Mouse (Mus musculus) thymus, postnatal 0 days (tissue): Measurements from ENCODE around the gene Poc1a. TPM values are rescaled to one million over a fixed set of nuclear protein-coding genes. Genes with fewer than 3 reads are reported as not detected.

Source experiments
- DNase-seq: peaks from one replicate; pipeline ENCODE4 v3.0.0-alpha.2; 2015; ENCODE audit warnings: low spot score
- polyA plus RNA-seq: library from polyadenylated mRNA; unstranded; fragments of >200 nt; fragmentation: Nextera tagmentation; extraction: Ambion mirVana; gene quantifications from 2 replicates; pipeline ENCODE4 v1.2.1, GENCODE M21; 2015

The Poc1a gene
- polyA plus RNA-seq, 1 experiment from 2014 or later, result 37.2 TPM

GRCm38 (mm10) chr9:106328772-106329511, 48.1 kb downstream of the Poc1a start:
- DNase-seq, result no peak

GRCm38 (mm10) chr9:106332746-106333145, 51.9 kb downstream of the Poc1a start:
- DNase-seq, result no peak

- no peak for DNase-seq
Observed at GRCm38 (mm10) chr9:106337620-106338019, 56.8 kb downstream of the Poc1a start.

- DNase-seq, result no peak
Observed at GRCm38 (mm10) chr9:106338462-106339172, 57.8 kb downstream of the Poc1a start.

- no peak for DNase-seq
Observed at GRCm38 (mm10) chr9:106339173-106339558, 58.3 kb downstream of the Poc1a start.

- no peak for DNase-seq
Observed at GRCm38 (mm10) chr9:106339730-106340129, 58.9 kb downstream of the Poc1a start.

GRCm38 (mm10) chr9:106340501-106341312, 59.8 kb downstream of the Poc1a start:
- no peak for DNase-seq

GRCm38 (mm10) chr9:106341313-106341686, 60.4 kb downstream of the Poc1a start:
- no peak for DNase-seq

- DNase-seq, result no peak
Observed at GRCm38 (mm10) chr9:106342573-106342972, 61.7 kb downstream of the Poc1a start.

- DNase-seq, result no peak
Observed at GRCm38 (mm10) chr9:106345167-106345566, 64.3 kb downstream of the Poc1a start.

GRCm38 (mm10) chr9:106345630-106346029, 64.8 kb downstream of the Poc1a start:
- DNase-seq, result no peak

GRCm38 (mm10) chr9:106348281-106348680, 67.4 kb downstream of the Poc1a start:
- no peak for DNase-seq

GRCm38 (mm10) chr9:106349075-106349474, 68.2 kb downstream of the Poc1a start:
- DNase-seq, result peak; percentile 28

- no peak for DNase-seq
Observed at GRCm38 (mm10) chr9:106351178-106351577, 70.3 kb downstream of the Poc1a start.

- no peak for DNase-seq
Observed at GRCm38 (mm10) chr9:106353779-106354178, 72.9 kb downstream of the Poc1a start.

GRCm38 (mm10) chr9:106354810-106355209, 73.9 kb downstream of the Poc1a start:
- no peak for DNase-seq

GRCm38 (mm10) chr9:106355217-106355974, 74.5 kb downstream of the Poc1a start:
- DNase-seq, result no peak

GRCm38 (mm10) chr9:106355975-106356286, 75.1 kb downstream of the Poc1a start:
- no peak for DNase-seq

- DNase-seq, result no peak
Observed at GRCm38 (mm10) chr9:106356323-106356844, 75.5 kb downstream of the Poc1a start.

- no peak for DNase-seq
Observed at GRCm38 (mm10) chr9:106357167-106357566, 76.3 kb downstream of the Poc1a start.

- no peak for DNase-seq
Observed at GRCm38 (mm10) chr9:106359297-106359696, 78.4 kb downstream of the Poc1a start.
